Mouse (Mus musculus): ENCODE results near the gene Tk2.

- TF ChIP-seq CTCF (IDR thresholded peaks at IDR 0.05; ENCODE audit: low read depth, low read length) (no peak), POLR2A (IDR thresholded peaks at IDR 0.05; ENCODE audit: borderline replicate concordance, low read depth, low read length) (no peak)
Observed at GRCm38 (mm10) chr8:104247054-104247907, 1.1 kb downstream of the Tk2 start.

All from bone marrow macrophage, adult 2 months (primary cell).